Mouse (Mus musculus) brain, embryonic 14.5 days (tissue): ENCODE data around the gene Nus1.

Source experiments
- CTCF ChIP-seq: fragments of 200-500 bp; IDR thresholded peaks from 2 replicates; pipeline ENCODE4 v1.5.1; 2012; ENCODE audit warnings: inconsistent platforms, mild to moderate bottlenecking, moderate library complexity, borderline replicate concordance; ENCODE audit not compliant: insufficient read depth, insufficient read length; ENCODE audit errors: extremely low read depth
- POLR2A ChIP-seq: fragments of 200-500 bp; IDR thresholded peaks from 2 replicates; pipeline ENCODE4 v1.6.1; 2012; ENCODE audit warnings: mild to moderate bottlenecking, inconsistent platforms, borderline replicate concordance; ENCODE audit not compliant: poor library complexity, insufficient read depth, insufficient read length, severe bottlenecking; ENCODE audit errors: extremely low read depth

DNA sequence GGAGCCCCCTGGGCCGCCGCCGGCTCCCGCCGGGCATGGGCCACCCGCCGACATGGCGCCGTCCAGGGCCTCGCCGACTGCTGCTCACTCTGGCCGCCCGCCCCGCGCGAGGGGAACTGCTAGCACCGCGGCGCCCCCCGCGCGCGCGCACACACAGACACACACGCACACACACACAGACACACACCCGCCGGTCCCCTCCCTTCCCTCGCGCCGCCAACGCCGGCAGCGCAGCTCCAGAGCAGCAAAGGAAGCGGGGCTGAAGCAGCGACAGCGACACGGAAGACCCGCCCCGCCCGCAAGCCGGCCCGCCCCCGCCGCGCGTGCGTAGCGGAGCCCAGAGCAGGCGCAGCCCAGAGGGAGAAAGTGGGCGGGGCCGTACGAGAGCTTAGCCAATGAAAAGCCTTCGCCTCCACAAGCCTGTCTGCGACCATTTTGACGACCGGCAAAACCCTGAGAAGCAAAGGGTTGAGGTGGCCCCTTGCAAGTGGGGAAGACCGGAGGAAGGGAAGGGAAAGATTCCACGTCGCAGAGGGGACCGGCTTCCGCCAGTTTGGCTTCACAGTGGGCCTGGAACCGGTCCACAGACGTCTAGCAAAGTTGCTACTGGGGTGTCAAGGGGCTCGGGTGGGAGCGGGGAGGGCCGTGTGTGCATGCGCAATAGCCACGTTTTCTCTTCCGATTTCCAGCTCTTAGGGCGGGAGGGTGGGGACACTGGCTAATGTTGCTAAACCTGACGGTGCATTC, 35.3 kb upstream of the Nus1 start, which contains the start of gene Gopc:
- TF ChIP-seq CTCF: no peak
- peak; percentile 72; the same call in 1 of the 2 replicates for TF ChIP-seq POLR2A
